Mouse (Mus musculus): ENCODE measurements around the gene Cacna2d3.

Gene Cacna2d3

DNA sequence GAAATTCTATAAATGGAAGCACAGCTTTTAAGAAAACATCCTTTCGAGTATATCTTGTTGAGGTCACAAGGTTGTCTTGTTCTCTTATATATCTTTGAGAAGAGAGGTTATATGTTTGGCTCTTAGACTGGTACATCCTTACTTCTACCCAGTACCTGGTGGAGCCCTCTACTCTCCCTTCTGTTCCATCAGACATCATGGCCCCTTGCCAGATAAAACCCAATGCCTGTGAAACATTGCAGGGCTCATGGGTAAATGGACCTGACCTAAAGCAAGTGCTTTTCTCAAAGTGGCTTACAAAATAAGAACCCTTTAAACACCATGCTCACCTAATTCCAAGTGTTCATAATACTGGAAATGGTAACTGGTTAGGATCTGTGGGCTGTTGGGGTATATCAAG lies 660.2 kb downstream of the Cacna2d3 start:
- DNase-seq (ENCODE audit: low read depth), result no peak

DNA sequence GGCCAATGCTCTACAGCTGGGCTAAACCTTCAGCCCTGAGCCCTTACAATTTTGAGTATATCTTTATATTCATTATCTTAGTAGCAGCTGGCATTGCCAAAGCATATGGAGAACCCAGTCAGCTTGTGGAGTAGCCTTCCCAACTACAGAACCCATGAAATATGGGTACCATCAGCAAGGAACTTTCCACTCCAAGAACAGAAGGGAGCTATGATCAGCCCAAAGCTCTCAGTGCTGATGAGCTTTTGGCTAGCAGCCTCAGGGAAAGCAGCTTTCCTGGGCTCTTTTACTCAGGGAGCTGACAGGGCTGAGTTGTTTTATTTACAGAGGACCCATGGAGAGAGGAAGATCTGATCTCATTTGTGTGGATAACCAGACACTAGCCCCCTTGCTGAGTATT lies 661.0 kb downstream of the Cacna2d3 start:
- DNase-seq (ENCODE audit: low read depth), result no peak

DNA sequence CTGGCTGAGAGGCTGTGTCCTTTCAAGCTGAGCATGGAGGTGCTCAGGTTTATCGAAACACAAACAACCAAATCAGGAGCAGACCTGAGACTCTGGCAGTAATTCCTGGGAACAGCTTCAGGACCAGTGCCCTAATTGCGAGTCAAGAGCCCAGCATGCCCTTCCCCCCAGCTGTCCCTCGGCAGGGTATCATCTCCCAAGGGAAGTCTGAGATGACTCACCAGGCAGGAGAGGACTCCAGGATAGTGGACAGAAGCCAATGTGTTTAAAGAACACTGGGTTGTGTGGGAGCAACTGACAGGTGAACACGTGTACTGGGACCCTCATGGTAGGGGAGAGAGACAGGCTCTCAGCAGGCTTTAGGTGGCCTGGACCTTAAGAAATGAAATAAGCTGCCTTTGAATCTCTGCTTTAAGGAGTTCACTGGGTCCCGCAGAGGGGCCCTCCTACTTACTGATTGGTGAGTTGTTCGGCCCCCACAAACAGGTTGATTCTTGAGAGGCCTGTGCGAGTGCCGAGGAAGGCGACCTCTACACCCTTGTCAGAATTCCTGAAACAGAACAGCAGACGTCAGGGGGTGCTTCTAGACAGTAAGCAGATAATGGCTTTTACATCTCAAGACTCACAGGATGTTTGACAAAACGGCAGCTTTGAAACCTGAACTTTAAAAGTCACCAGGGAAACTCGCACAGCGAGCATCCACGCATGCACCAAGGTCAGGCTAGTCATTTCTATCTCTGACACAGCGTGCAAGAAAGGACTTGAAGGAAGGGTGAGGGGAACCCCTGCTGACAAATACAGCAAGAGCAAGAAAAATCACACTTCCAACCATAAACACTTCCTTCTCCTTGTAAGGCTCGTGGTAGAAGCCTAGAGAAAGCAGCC lies 669.5 kb downstream of the Cacna2d3 start:
- DNase-seq (ENCODE audit: low read depth), result no peak

DNA sequence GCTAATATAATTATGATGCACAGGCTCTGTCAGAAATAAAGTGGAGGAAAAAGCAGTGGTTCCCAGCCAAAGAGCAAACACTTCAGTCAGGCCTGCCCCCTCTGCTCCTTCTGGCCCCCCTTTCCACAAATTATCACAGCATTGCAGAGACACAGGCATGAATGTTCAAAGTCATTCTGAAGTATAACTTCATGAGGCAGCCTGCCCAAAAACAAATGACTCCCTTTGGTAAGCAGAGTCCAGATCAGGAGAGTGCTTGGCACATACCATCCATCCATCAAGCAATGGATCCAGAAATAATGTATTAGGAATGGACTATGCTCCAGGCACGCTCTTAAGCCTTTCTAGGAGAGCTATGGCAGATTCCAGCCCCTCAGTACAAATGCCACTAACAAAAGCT lies 679.3 kb downstream of the Cacna2d3 start:
- DNase-seq (ENCODE audit: low read depth), result no peak

DNA sequence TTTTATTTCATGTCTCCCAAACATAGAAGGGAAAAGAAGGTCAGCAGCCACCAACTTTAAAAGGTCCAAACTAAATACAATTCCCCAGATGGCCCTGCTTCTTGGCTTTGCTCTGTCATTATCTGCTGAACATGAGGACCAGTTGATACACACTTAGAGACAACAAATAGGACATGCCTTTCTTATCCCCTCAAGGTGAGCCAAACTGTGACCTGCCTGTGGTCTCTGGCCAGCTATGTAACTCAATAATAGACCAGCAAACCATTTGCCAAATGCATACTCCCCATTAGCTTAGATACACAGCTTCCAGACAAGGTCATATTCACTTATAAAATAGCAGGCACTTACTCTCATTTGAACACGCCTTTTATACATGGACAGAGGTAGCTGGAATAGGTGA lies 680.2 kb downstream of the Cacna2d3 start:
- no peak for DNase-seq (ENCODE audit: low read depth)

DNA sequence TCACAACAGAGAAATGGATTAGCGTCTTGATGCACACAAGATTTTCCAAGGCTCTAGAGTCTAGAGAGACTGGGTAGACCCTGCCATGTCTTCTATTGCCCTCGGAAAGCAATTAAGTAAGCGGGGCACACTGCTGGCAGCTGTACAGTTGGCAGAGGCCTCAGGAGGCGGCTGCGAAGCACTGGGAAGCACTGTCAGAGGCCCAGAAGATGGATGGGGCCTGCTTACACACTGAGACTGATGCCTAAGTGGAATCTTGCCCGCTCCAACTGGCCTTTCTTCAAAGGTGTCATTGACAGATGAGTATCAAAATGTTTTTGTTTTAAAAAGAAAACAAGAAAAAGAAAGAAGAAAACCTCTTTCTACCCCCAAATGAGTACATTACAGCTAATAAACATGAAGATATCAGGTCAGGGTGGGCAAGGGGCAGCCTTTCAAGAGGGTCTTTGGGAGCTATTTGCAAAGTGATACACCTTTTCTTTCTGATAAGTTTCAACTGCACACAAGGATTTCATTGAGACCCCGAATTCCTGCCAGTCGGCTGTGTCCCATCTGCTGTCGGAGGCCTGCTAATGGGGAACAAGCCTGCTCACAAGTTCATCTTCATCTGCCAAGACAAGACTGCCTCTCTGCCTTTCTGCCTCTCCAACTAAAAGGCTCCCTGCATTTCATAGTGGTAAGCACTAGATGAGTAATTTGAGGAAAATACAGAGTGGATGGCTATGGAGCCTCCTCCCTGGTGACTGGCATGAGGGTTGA lies 680.9 kb downstream of the Cacna2d3 start:
- no peak for DNase-seq (ENCODE audit: low read depth)

DNA sequence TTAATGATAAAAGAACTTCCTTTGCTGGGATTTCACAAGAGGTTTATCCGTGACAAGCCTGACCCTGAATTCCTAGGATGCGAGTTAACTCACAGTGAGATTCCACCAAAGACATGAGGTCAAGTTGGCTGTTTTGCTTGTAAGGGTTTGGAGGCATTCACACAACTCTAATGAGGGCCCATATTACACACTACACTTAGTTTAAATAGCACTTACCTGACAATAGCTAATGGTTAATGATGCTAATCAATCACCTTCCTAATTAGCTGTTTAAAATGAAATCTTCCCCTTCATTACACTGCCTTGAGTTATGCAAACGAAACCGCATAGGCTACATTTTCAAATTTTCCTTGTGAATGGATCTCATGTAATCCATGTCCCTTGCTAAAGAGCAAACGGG lies 683.4 kb downstream of the Cacna2d3 start:
- DNase-seq (ENCODE audit: low read depth), result no peak

DNA sequence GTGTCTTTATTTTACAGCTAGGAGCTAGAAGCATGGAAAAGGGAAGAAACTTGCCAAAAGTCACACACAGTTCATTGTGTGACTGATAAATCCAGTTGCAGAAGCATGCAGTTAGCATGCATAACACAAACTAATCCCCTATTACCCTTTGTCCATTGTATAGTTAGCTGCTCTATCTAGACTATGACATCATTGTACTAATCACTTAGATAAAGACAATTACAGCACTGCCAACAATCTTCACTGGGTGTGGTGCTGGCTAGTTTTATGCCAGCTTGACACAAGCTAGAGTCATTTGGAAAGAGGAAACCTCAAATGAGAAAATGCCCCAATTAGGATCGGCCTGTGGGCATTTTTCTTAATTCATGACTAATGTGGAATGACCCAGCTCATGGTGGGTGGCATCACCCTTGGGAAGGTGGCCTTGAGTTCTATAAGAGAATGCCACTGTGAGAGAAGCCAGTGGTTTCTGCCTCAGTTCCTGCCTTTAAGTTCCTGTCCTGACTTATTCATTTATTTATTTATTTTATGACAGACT lies 689.7 kb downstream of the Cacna2d3 start:
- no peak for DNase-seq (ENCODE audit: low read depth)

DNA sequence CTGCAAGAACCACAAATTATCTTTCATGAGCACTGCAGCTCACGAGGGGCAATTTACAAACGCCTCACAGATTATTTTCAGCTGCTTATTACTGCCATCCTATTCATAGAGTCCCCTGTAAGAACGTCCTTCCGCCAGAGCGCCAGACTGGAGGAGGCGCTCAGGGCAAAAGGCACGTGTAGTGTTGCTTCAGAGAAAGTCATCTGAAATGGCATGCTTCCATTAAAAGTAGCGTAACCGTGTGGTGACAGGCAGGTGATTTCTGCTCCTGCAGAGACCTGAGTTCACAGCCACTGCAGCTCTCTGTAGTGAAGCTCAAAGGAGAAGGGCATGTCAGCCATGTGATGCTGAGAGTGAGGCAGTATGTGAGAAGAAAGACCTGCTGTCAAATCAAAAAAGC lies 691.1 kb downstream of the Cacna2d3 start:
- no peak for DNase-seq (ENCODE audit: low read depth)

DNA sequence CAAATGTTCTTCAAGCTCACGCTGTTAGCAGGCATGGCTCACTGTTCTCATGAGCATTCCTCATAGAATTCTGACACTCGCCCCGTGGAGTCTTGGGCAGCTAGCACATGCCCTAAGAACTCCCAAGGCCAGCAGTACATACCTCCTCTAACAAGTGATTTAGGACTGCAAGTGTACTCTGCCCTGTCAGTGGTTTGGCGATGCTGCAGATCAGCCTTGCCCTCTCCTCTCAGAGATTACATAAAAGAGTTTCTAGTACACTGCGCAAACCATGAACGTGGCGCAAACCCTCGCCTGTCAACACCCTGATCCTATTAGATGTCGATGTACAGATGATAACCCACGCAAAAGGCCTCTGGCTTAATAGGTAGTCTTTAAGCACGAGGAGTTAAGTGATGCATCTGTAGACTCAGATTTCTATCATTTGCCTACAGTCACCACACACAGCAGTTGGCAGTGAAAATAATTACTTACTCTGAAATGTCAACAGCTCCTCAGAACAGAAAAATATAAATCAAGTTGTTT lies 691.7 kb downstream of the Cacna2d3 start:
- no peak for DNase-seq (ENCODE audit: low read depth)

DNA sequence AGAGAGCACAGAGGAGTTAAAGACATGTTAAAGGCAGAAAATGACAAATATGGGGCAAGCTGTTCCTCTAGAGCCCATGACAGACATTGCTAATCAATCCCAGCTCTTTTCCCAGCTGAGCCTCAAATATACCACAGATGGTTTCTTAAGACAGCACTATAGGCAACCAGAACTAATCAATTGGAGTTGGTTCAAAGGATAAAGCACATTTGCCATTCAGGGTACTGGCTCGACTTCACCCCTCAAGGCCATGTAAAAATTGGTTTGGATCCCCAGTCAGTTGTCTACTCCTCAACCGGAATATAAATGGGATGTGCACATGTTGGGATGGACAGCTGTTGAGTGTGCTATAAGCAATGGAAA lies 692.6 kb downstream of the Cacna2d3 start:
- no peak for DNase-seq (ENCODE audit: low read depth)

DNA sequence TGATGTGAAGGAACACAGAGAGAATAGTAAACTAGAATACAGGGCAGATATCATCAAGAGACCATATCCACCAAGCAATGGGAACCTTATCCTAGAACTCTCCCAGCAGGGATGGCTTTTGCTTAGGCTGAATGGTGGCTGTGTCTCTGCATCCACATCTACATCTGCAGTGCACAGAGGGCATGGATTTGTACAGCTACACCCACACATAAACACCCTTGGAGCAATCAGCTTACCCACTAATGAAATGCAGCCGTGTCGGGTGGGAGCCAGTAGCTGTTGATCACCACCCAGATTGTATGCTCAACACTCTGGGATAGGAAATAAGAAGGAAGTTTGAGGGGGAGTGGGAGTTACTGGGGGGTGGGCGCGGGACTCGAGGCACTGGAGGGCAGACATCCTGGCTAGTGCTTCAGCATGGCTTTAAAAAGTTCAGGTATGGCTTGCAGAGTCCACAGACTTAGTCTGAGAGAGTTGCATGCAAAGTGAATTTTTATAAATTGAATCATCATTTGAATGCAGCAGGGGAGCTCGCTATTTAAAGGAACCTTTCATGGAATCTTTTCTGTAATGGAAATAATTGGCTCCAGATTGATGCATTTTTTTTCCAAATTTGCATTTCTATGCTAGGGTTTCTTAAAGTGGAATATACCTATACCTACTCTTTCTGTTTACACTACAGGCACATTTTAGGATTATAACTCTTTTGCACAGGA lies 693.1 kb downstream of the Cacna2d3 start:
- no peak for DNase-seq (ENCODE audit: low read depth)

DNA sequence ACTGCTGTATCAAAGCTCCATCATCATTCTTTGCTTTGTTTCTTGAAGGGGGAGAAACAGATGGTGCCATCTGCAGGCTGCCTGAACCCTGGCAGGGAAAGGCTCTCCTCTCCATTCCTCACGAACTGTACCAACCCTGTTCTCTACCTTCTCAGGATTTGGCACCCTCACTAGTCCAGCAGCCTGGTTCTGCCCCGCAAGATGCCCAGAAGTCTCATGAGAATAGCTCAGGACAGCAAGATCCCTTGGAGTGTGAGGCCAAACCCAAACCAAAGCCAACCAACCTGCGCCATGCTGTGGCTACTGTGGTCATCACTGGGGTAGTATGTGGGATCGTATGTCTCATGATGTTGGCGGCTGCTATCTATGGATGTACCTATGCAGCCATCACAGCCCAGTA lies 694.4 kb downstream of the Cacna2d3 start:
- no peak for DNase-seq (ENCODE audit: low read depth)

DNA sequence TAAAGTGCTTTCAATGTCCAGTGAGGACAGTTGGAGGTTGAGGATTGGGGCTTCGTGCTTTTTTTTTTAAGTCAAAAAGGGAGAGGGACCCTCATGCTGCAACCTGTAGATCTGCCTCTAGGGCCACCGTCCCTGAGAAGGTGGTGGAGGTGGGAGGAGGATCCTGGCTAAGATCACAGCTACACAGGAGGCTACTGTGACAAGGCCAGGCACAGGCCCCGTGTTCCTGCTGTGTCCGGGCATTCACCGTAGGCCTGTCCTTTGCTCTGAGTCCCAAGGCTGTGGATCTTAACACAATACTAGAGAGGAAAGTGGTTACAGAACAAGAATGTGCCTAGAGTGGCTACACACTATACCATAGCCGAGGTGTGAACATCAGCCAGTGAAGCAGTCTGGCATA lies 696.3 kb downstream of the Cacna2d3 start:
- DNase-seq (ENCODE audit: low read depth), result no peak

DNA sequence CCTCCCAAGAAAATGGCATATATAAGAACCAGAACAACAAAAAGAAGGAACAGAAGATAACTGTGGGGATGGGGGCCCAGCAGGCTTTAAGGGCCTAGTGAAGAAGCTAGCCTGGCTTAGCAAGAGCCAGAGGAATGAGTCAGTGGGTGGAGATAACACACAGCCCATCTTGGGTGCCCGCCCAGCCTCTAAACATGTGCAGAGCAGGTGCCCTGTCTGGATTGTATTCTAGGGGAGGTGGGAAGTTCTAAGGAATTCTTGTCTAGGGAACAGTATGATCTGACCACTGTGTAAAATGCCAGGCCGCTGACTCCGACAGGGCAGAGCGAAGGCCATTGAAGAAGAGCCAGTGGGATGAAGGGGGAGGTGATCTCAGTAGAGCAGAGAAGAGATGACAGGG lies 698.4 kb downstream of the Cacna2d3 start:
- DNase-seq (ENCODE audit: low read depth), result no peak

DNA sequence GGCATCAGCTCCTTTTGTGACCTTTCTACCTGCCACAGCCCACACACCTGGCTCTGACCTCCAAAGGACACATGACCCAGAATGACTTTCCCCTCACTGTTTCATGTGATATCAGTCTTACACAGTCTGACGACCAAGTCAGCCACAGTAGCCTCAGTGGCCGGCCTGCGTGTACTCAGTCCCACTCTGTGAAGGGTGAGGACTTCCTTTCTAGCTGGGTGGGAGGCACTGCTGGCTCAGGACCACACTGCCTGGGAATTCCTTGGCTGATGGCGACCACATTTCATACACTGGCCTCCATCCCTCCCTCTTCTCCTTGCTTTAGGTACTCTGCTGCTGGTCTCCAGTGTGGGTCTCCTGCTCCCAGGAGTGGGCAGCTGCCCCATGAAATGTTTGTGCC lies 700.4 kb downstream of the Cacna2d3 start:
- no peak for DNase-seq (ENCODE audit: low read depth)

DNA sequence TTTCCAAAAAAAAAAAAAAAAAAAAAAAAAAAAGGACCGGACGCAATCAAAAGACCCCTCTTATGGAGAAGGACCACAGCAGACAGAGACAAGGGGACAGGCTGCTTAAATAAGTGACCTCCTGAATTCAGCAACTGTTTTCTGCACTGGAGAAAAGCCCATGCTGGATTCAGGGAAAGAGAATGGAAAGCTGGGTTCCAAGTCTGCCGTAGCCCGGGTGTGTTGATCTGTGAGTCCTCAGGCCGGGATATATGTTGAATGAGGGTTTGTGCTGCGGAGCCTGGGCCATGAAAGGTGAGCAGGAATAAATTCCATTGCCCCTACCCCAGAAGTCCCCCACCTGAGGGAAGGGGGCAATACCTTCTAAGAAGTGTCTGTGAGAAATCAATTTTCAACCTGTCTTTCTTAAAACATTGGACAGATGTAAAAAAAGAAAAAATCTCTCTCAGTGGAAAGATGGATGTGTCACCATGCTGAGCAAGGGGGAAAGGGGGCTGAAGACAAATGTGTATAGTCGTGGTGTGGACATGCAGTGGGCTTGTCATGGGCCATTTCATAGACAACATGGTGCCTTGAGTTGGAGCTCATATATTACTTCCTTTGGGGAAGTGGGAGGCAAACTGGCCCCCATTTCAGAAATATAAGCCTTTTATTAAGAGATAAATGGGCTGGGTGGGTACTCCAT lies 703.2 kb downstream of the Cacna2d3 start:
- no peak for DNase-seq (ENCODE audit: low read depth)

DNA sequence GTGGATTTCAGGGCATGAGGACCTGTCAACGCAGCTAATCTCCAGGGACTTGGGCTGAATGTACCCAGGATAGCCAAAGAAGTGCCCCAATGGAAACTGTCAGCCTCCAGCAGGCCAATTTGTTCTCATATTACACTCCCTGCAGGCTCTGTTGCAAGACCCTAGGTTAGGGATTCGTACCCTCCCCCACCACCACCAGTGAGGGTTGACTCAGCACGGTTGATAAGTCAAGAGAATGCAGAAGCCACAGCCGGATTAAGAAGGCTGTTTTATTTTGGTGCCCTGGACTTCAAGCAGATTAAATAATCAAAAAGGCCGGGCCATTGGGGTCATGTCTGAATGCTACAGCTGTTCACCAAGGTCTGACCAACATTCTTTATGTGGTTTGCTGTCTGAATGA lies 703.8 kb downstream of the Cacna2d3 start, which contains the start of gene Lrtm1:
Gene Lrtm1 (plus strand): TSS at position 326 of the 400 bp plus-strand sequence.
- peak; percentile 67 for DNase-seq (ENCODE audit: low read depth)

DNA sequence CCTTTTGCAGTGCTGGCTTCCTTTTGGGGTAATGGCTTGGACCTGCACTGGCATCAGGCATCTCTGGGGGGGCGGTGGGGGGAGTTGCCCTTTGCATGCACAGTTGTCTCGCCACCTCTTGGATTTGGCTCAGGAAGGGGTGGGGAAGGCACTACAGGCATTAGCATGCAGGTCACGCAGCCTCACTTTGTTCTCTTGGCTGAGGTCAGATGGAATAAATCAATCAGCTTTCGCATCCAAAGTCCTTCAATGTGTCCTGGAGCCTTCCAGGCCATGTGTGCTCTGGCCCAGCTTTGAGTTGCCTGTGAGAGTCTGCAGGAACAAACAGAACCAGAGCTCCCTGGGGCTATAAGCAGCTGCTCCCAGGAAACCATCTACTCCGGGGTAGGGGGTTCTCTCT lies 705.8 kb downstream of the Cacna2d3 start:
- DNase-seq (ENCODE audit: low read depth), result no peak

DNA sequence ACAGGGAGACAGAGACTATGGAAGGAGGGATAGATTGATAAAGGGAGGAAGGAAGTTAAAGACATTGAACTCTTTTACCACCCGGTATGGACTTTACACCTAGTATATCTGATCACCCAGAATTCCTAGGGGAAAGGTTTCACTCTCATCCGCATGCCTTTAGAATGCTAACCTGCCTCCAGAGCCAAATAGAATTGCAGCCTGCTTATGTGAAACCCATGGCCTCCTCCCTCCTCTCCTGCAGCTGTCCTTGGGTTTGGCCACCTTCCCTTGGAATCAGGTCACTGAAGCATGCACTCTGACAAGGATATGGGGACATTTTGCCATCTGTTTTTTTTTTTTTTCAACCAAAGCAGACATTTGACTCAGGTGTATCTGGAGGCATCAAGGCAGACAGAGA lies 707.0 kb downstream of the Cacna2d3 start:
- no peak for DNase-seq (ENCODE audit: low read depth)

DNA sequence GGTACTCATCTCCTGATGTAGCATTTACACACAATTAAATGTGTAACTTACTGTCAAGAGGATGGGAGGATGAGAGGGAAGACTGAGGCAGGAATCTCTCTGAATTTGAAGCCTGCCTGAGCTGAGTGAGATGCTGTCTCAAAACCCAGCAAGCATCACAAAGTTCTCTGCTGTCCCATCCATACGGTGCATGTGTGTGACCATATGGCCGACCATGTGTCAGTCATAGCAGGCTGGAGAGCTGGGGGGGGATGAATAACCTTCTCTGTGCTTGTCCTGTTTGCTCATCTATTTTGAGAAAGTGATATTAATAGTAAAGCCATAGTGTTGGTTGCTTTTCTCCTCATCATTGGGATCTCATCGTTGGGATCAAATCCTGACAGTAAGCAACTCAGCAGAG lies 708.5 kb downstream of the Cacna2d3 start:
- DNase-seq (ENCODE audit: low read depth), result no peak

DNA sequence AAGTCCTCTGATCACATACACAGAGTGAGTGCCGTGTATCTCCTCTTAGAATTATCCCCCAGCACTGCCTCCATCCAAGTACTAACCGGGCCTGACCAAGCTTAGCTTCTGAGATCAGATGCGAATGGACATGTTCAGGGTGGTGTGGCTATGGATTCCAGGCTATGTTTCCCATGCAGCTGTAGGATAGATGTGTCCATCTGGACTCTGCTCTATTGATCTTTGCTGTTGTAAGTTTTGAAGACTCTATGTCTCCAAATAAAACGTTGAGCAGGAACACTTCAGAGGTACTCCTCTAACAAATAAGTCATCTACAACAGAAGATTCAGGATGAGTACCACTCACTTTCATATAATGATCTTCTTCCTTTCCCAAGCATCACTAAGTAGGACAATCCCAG lies 712.0 kb downstream of the Cacna2d3 start:
- DNase-seq (ENCODE audit: low read depth), result no peak

All from fibroblast of lung, adult 2 months (primary cell).